Mouse (Mus musculus) myocyte (in vitro differentiated cells): Measurements from ENCODE around the gene Capn12.

ENCODE experiments used
- E2F4 ChIP-seq: IDR thresholded peaks from one replicate; pipeline ENCODE4 v1.6.1; 2011; ENCODE audit warnings: mild to moderate bottlenecking, control low read depth, moderate library complexity; ENCODE audit not compliant: insufficient read depth
- MAX ChIP-seq: IDR thresholded peaks from one replicate; pipeline ENCODE4 v1.6.1; 2011; ENCODE audit warnings: low read depth, mild to moderate bottlenecking, control low read depth
- MYOD1 ChIP-seq, 3 experiments: IDR thresholded peaks; one replicate each; pipeline ENCODE4 v1.6.1; 2011; ENCODE audit warnings: control low read depth in 2 of 3, low read depth in 2 of 3, mild to moderate bottlenecking in 2 of 3, moderate library complexity in 1 of 3; ENCODE audit not compliant: insufficient read length in 2 of 3, control insufficient read depth in 1 of 3
- MYOG ChIP-seq, 3 experiments: IDR thresholded peaks; one replicate each; pipeline ENCODE4 v1.6.1; 2011; ENCODE audit warnings: control low read depth in 2 of 3, low read depth in 2 of 3, mild to moderate bottlenecking in 2 of 3; ENCODE audit not compliant: insufficient read length in 2 of 3, control insufficient read depth in 1 of 3, insufficient read depth in 1 of 3
- POLR2A ChIP-seq: IDR thresholded peaks from one replicate; pipeline ENCODE4 v1.6.1; 2011; ENCODE audit warnings: low read depth, mild to moderate bottlenecking, control low read depth, moderate library complexity; ENCODE audit not compliant: insufficient read length
- POLR2AphosphoS2 ChIP-seq: IDR thresholded peaks from one replicate; pipeline ENCODE4 v1.6.1; 2011; ENCODE audit warnings: low read depth, control low read depth; ENCODE audit not compliant: insufficient read length
- REST ChIP-seq: IDR thresholded peaks from one replicate; pipeline ENCODE4 v1.6.1; 2011; ENCODE audit warnings: mild to moderate bottlenecking, control low read depth, moderate library complexity; ENCODE audit not compliant: insufficient read depth, insufficient read length
- SRF ChIP-seq: IDR thresholded peaks from one replicate; pipeline ENCODE4 v1.6.1; 2011; ENCODE audit warnings: low read depth; ENCODE audit not compliant: control insufficient read depth, insufficient read length
- TCF12 ChIP-seq: IDR thresholded peaks from one replicate; pipeline ENCODE4 v1.6.1; 2011; ENCODE audit warnings: mild to moderate bottlenecking, control low read depth; ENCODE audit not compliant: poor library complexity, insufficient read depth, severe bottlenecking
- TCF3 ChIP-seq: IDR thresholded peaks from one replicate; pipeline ENCODE4 v1.6.1; 2011; ENCODE audit warnings: low read depth, control low read depth; ENCODE audit not compliant: insufficient read length
- USF1 ChIP-seq: IDR thresholded peaks from one replicate; pipeline ENCODE4 v1.6.1; 2011; ENCODE audit warnings: low read depth, mild to moderate bottlenecking, control low read depth, moderate library complexity

GRCm38 (mm10) chr7:28893643-28894265, 12.5 kb downstream of the Capn12 start:
- TF ChIP-seq POLR2A (no peak), POLR2AphosphoS2 (no peak), REST (no peak), SRF (no peak), TCF12 (no peak), MYOD1 (IDR thresholded peaks at IDR 0.05; ENCODE audit: control insufficient read depth in 1 of 3, insufficient read length in 2 of 3, low read depth in 2 of 3) (no peak), USF1 (no peak), TCF3 (no peak), MYOG (IDR thresholded peaks at IDR 0.05; ENCODE audit: control insufficient read depth in 1 of 3, insufficient read depth in 1 of 3, insufficient read length in 2 of 3, low read depth in 2 of 3) (no peak), MAX (no peak), E2F4 (no peak)
